Mouse (Mus musculus) heart, adult 9 months (tissue): Measurements from ENCODE around the gene Agbl5.
"Not testable (repeated sequence)": the region's sequence is repeated elsewhere in the genome, so short reads cannot be mapped to it uniquely, and the experiment has no call there.

ENCODE experiments used
- DNase-seq, 2 experiments: peaks; one replicate each; pipeline ENCODE4 v3.0.0; 2022; ENCODE audit warnings: low spot score in 2 of 2

Agbl5 gene

GRCm38 (mm10) chr5:30888337-30889087 lies at the start of gene Agbl5:
Agbl5 (plus strand) TSS chr5:30888694.
- DNase-seq, result peak; percentile 93 to 94

GRCm38 (mm10) chr5:30839731-30840130 lies 48.8 kb upstream of the Agbl5 start:
- no peak for DNase-seq

GRCm38 (mm10) chr5:30841896-30842295 lies 46.6 kb upstream of the Agbl5 start:
- DNase-seq, result no peak

GRCm38 (mm10) chr5:30849891-30850555 lies 38.5 kb upstream of the Agbl5 start:
- no peak for DNase-seq

GRCm38 (mm10) chr5:30850556-30850925 lies 38.0 kb upstream of the Agbl5 start:
- DNase-seq, result no peak

- DNase-seq, result no peak
Observed at GRCm38 (mm10) chr5:30853522-30853921, 35.0 kb upstream of the Agbl5 start.

GRCm38 (mm10) chr5:30855674-30856073 lies 32.8 kb upstream of the Agbl5 start:
- no peak for DNase-seq

- no peak for DNase-seq
Observed at GRCm38 (mm10) chr5:30856124-30856523, 32.4 kb upstream of the Agbl5 start.

- DNase-seq, result no peak
Observed at GRCm38 (mm10) chr5:30863852-30864251, 24.6 kb upstream of the Agbl5 start.

- no peak for DNase-seq
Observed at GRCm38 (mm10) chr5:30864322-30864721, 24.2 kb upstream of the Agbl5 start.

GRCm38 (mm10) chr5:30866871-30867270 lies 21.6 kb upstream of the Agbl5 start:
- DNase-seq, result no peak

GRCm38 (mm10) chr5:30867712-30868111 lies 20.8 kb upstream of the Agbl5 start, which contains the start of gene Tmem214:
Tmem214 (plus strand) TSS chr5:30868012.
- no peak for DNase-seq

GRCm38 (mm10) chr5:30868981-30869380 lies 19.5 kb upstream of the Agbl5 start:
- DNase-seq, result peak in 1 of 2 experiments; percentile 37

- peak; percentile 89 to 90 for DNase-seq
Observed at GRCm38 (mm10) chr5:30869405-30870130, 18.9 kb upstream of the Agbl5 start.

GRCm38 (mm10) chr5:30870131-30870406 lies 18.4 kb upstream of the Agbl5 start:
- no peak for DNase-seq

GRCm38 (mm10) chr5:30872574-30872973 lies 15.9 kb upstream of the Agbl5 start:
- DNase-seq, result no peak

- DNase-seq, result no peak
Observed at GRCm38 (mm10) chr5:30874365-30874764, 14.1 kb upstream of the Agbl5 start.

GRCm38 (mm10) chr5:30878616-30879015 lies 9.9 kb upstream of the Agbl5 start:
- DNase-seq, result no peak

GRCm38 (mm10) chr5:30879347-30879943 lies 9.0 kb upstream of the Agbl5 start:
- DNase-seq, result no peak

GRCm38 (mm10) chr5:30881839-30882238 lies 6.7 kb upstream of the Agbl5 start:
- not testable (repeated sequence) for DNase-seq

- DNase-seq, result no peak
Observed at GRCm38 (mm10) chr5:30886209-30886608, 2.3 kb upstream of the Agbl5 start.

GRCm38 (mm10) chr5:30886731-30887130 lies 1.8 kb upstream of the Agbl5 start:
- DNase-seq, result no peak
